Mouse (Mus musculus): ENCODE results near the gene Ankrd65. TPM values are rescaled to one million over a fixed set of nuclear protein-coding genes. Genes with fewer than 3 reads are reported as not detected.

The Ankrd65 gene
- total and polyA plus RNA-seq, 2 experiments from 2014 or later = not detected

- Histone ChIP-seq H3K4me1 (ENCODE audit: insufficient read depth, low read length) (peaks cover 5% of the 10 kb centered on the region), H3K4me2 (ENCODE audit: low read depth, low read length) (peak overlapping the region; percentile 57), H3K36me3 (ENCODE audit: insufficient read depth, low read length) (no peaks in the 10 kb centered on the region), H3K27ac (no peak overlapping the region), H3K9me3 (ENCODE audit: low read length) (no peaks in the 10 kb centered on the region), H3K9ac (replicated peaks; ENCODE audit: low read length) (no peak overlapping the region), H3K4me3 (ENCODE audit: low read length) (peak overlapping the region; percentile 30; the same call in 1 of the 2 replicates), H3K27me3 (ENCODE audit: insufficient read depth, low read length) (peaks cover 4% of the 10 kb centered on the region; the same call in 1 of the 2 replicates)
- ATAC-seq = peak; percentile 4; the same call in 1 of the 2 replicates
- DNase-seq (ENCODE audit: low spot score) = no peak
- 41% methylated on average over 38 of the region's 38 CpGs for WGBS
- no peak for TF ChIP-seq CTCF (IDR thresholded peaks at IDR 0.05; ENCODE audit: low read depth)
These were observed 51.5 kb downstream of the Ankrd65 start for GRCm38 (mm10) chr4:155841651-155842270.

GRCm38 (mm10) chr4:155843231-155843630, 53.0 kb downstream of the Ankrd65 start:
- no peak overlapping the region for H3K27ac ChIP-seq
- peaks cover 10% of the 10 kb centered on the region for H3K4me1 ChIP-seq (ENCODE audit: insufficient read depth, low read length)
- no peak overlapping the region for H3K4me2 ChIP-seq (ENCODE audit: low read depth, low read length)
- H3K4me3 ChIP-seq (ENCODE audit: low read length) = no peak overlapping the region
- no peaks in the 10 kb centered on the region for H3K9me3 ChIP-seq (ENCODE audit: low read length)
- H3K36me3 ChIP-seq (ENCODE audit: insufficient read depth, low read length) = no peaks in the 10 kb centered on the region
- no peak for TF ChIP-seq CTCF (IDR thresholded peaks at IDR 0.05; ENCODE audit: low read depth)
- WGBS = 86% methylated on average over 5 of the region's 5 CpGs
- DNase-seq (ENCODE audit: low spot score) = no peak
- no peak for ATAC-seq
- no peak overlapping the region for H3K9ac ChIP-seq (replicated peaks; ENCODE audit: low read length)
- H3K27me3 ChIP-seq (ENCODE audit: insufficient read depth, low read length) = peaks cover 4% of the 10 kb centered on the region; the same call in 1 of the 2 replicates

- H3K9me3 ChIP-seq (ENCODE audit: low read length) = no peaks in the 10 kb centered on the region
- peak within 1 kb of the TSS; percentile 68 for H3K4me2 ChIP-seq (ENCODE audit: low read depth, low read length)
- peak within 1 kb of the TSS; percentile 83 for H3K27ac ChIP-seq
- TF ChIP-seq CTCF (IDR thresholded peaks at IDR 0.05; ENCODE audit: low read depth) = no peak
- peak within 1 kb of the TSS; percentile 90 for H3K4me3 ChIP-seq (ENCODE audit: low read length)
- no peaks in the 10 kb centered on the region for H3K36me3 ChIP-seq (ENCODE audit: insufficient read depth, low read length)
- peak; percentile 90 for ATAC-seq
- WGBS = 3% methylated on average over 55 of the region's 65 CpGs
- H3K27me3 ChIP-seq (ENCODE audit: insufficient read depth, low read length) = no peaks in the 10 kb centered on the region
- H3K4me1 ChIP-seq (ENCODE audit: insufficient read depth, low read length) = peaks cover 35% of the 10 kb centered on the region
- DNase-seq (ENCODE audit: low spot score) = peak; percentile 94
- H3K9ac ChIP-seq (replicated peaks; ENCODE audit: low read length) = peak within 1 kb of the TSS; percentile 87
These were observed 56.8 kb downstream of the Ankrd65 start, which contains the start of gene Dvl1 for GRCm38 (mm10) chr4:155846871-155847578. Gene Dvl1 (plus strand): TSS chr4:155847402.

GRCm38 (mm10) chr4:155847591-155848352, 57.5 kb downstream of the Ankrd65 start:
- DNase-seq (ENCODE audit: low spot score) (peak; percentile 59), ATAC-seq (peak; percentile 50)
- Histone ChIP-seq H3K9ac (replicated peaks; ENCODE audit: low read length) (peak overlapping the region; percentile 87), H3K27me3 (ENCODE audit: insufficient read depth, low read length) (no peaks in the 10 kb centered on the region), H3K27ac (peak overlapping the region; percentile 83), H3K36me3 (ENCODE audit: insufficient read depth, low read length) (no peaks in the 10 kb centered on the region), H3K9me3 (ENCODE audit: low read length) (no peaks in the 10 kb centered on the region), H3K4me2 (ENCODE audit: low read depth, low read length) (peak overlapping the region; percentile 68), H3K4me1 (ENCODE audit: insufficient read depth, low read length) (peaks cover 35% of the 10 kb centered on the region), H3K4me3 (ENCODE audit: low read length) (peak overlapping the region; percentile 90)
- 1% methylated on average over 52 of the region's 69 CpGs for WGBS
- 0 out of 2 replicates have a peak, but pooled peaks have one; percentile 16 for TF ChIP-seq CTCF (IDR thresholded peaks at IDR 0.05; ENCODE audit: low read depth)

- Histone ChIP-seq H3K9ac (replicated peaks; ENCODE audit: low read length) (peak overlapping the region; percentile 87), H3K4me1 (ENCODE audit: insufficient read depth, low read length) (peaks cover 35% of the 10 kb centered on the region), H3K27me3 (ENCODE audit: insufficient read depth, low read length) (no peaks in the 10 kb centered on the region), H3K36me3 (ENCODE audit: insufficient read depth, low read length) (no peaks in the 10 kb centered on the region), H3K27ac (no peak overlapping the region), H3K4me3 (ENCODE audit: low read length) (peak overlapping the region; percentile 90), H3K4me2 (ENCODE audit: low read depth, low read length) (peak overlapping the region; percentile 68), H3K9me3 (ENCODE audit: low read length) (no peaks in the 10 kb centered on the region)
- WGBS = 54% methylated on average over 7 of the region's 7 CpGs
- TF ChIP-seq CTCF (IDR thresholded peaks at IDR 0.05; ENCODE audit: low read depth) = no peak
- ATAC-seq (no peak), DNase-seq (ENCODE audit: low spot score) (no peak)
These were observed 58.3 kb downstream of the Ankrd65 start for GRCm38 (mm10) chr4:155848434-155849095.

Small RNA genes within 50 kb of the gene (microRNA-seq; reads per million reads assigned to microRNA genes)
- 0 reads per million in 2 experiments for gene Gm27743

Other genes starting within 250 kb of the Ankrd65 start
- gene Nadk, start 228.1 kb upstream of the Ankrd65 start, total RNA-seq (2014; rRNA removed) = 98.6 and 108 TPM in 2 replicates
- gene Nadk, start 228.1 kb upstream of the Ankrd65 start, polyA plus RNA-seq (2015; fragmentation: Nextera tagmentation; extraction: Ambion mirVana) = 57.5 and 59.6 TPM in 2 replicates
- 72.0 and 77.2 TPM in 2 replicates for gene Slc35e2, start 189.0 kb upstream of the Ankrd65 start, total RNA-seq (2014; rRNA removed)
- 11.1 and 13.2 TPM in 2 replicates for gene Slc35e2, start 189.0 kb upstream of the Ankrd65 start, polyA plus RNA-seq (2015; fragmentation: Nextera tagmentation; extraction: Ambion mirVana)
- 16.5 and 21.4 TPM in 2 replicates for gene Cdk11b, start 165.6 kb upstream of the Ankrd65 start, total RNA-seq (2014; rRNA removed)
- gene Cdk11b, start 165.6 kb upstream of the Ankrd65 start, polyA plus RNA-seq (2015; fragmentation: Nextera tagmentation; extraction: Ambion mirVana) = 65.5 and 74.3 TPM in 2 replicates
- gene Gm10563, start 145.0 kb upstream of the Ankrd65 start, total RNA-seq (2014; rRNA removed) = not detected in 2 replicates
- not detected in 2 replicates for gene Gm10563, start 145.0 kb upstream of the Ankrd65 start, polyA plus RNA-seq (2015; fragmentation: Nextera tagmentation; extraction: Ambion mirVana)
- 6.1 and 13.5 TPM in 2 replicates for gene Mmp23, start 137.1 kb upstream of the Ankrd65 start, total RNA-seq (2014; rRNA removed)
- 4.2 and 5.7 TPM in 2 replicates for gene Mmp23, start 137.1 kb upstream of the Ankrd65 start, polyA plus RNA-seq (2015; fragmentation: Nextera tagmentation; extraction: Ambion mirVana)
- gene Mib2, start 121.2 kb upstream of the Ankrd65 start, total RNA-seq (2014; rRNA removed) = 109 and 127 TPM in 2 replicates
- 40.6 and 44.1 TPM in 2 replicates for gene Mib2, start 121.2 kb upstream of the Ankrd65 start, polyA plus RNA-seq (2015; fragmentation: Nextera tagmentation; extraction: Ambion mirVana)
- 50.5 and 52.0 TPM in 2 replicates for gene Fndc10, start 96.1 kb upstream of the Ankrd65 start, total RNA-seq (2014; rRNA removed)
- gene Fndc10, start 96.1 kb upstream of the Ankrd65 start, polyA plus RNA-seq (2015; fragmentation: Nextera tagmentation; extraction: Ambion mirVana) = 26.0 and 26.5 TPM in 2 replicates
- 110 and 117 TPM in 2 replicates for gene Ssu72, start 85.6 kb upstream of the Ankrd65 start, total RNA-seq (2014; rRNA removed)
- gene Ssu72, start 85.6 kb upstream of the Ankrd65 start, polyA plus RNA-seq (2015; fragmentation: Nextera tagmentation; extraction: Ambion mirVana) = 165 and 169 TPM in 2 replicates
- gene Tmem240, start 55.6 kb upstream of the Ankrd65 start, total RNA-seq (2014; rRNA removed) = 73.3 and 82.2 TPM in 2 replicates
- gene Tmem240, start 55.6 kb upstream of the Ankrd65 start, polyA plus RNA-seq (2015; fragmentation: Nextera tagmentation; extraction: Ambion mirVana) = 31.0 and 33.6 TPM in 2 replicates
- 65.7 and 83.4 TPM in 2 replicates for gene Atad3a, start 29.3 kb upstream of the Ankrd65 start, total RNA-seq (2014; rRNA removed)
- 68.8 and 72.2 TPM in 2 replicates for gene Atad3a, start 29.3 kb upstream of the Ankrd65 start, polyA plus RNA-seq (2015; fragmentation: Nextera tagmentation; extraction: Ambion mirVana)
- 43.3 and 55.5 TPM in 2 replicates for gene Vwa1, start 15.7 kb upstream of the Ankrd65 start, total RNA-seq (2014; rRNA removed)
- 27.8 and 29.4 TPM in 2 replicates for gene Vwa1, start 15.7 kb upstream of the Ankrd65 start, polyA plus RNA-seq (2015; fragmentation: Nextera tagmentation; extraction: Ambion mirVana)
- 0.86 and 2.3 TPM in 2 replicates for gene Tmem88b, start 4.6 kb upstream of the Ankrd65 start, total RNA-seq (2014; rRNA removed)
- 1.0 and 1.2 TPM in 2 replicates for gene Tmem88b, start 4.6 kb upstream of the Ankrd65 start, polyA plus RNA-seq (2015; fragmentation: Nextera tagmentation; extraction: Ambion mirVana)
- gene Mrpl20, start 12.4 kb downstream of the Ankrd65 start, total RNA-seq (2014; rRNA removed) = 75.4 and 87.5 TPM in 2 replicates
- gene Mrpl20, start 12.4 kb downstream of the Ankrd65 start, polyA plus RNA-seq (2015; fragmentation: Nextera tagmentation; extraction: Ambion mirVana) = 303 and 310 TPM in 2 replicates
- 57.6 and 80.2 TPM in 2 replicates for gene Ccnl2, start 22.1 kb downstream of the Ankrd65 start, total RNA-seq (2014; rRNA removed)
- gene Ccnl2, start 22.1 kb downstream of the Ankrd65 start, polyA plus RNA-seq (2015; fragmentation: Nextera tagmentation; extraction: Ambion mirVana) = 82.6 and 90.6 TPM in 2 replicates
- 110 and 143 TPM in 2 replicates for gene Aurkaip1, start 40.8 kb downstream of the Ankrd65 start, total RNA-seq (2014; rRNA removed)
- 162 and 175 TPM in 2 replicates for gene Aurkaip1, start 40.8 kb downstream of the Ankrd65 start, polyA plus RNA-seq (2015; fragmentation: Nextera tagmentation; extraction: Ambion mirVana)
- gene Mxra8, start 49.2 kb downstream of the Ankrd65 start, total RNA-seq (2014; rRNA removed) = 45.8 and 58.9 TPM in 2 replicates
- gene Mxra8, start 49.2 kb downstream of the Ankrd65 start, polyA plus RNA-seq (2015; fragmentation: Nextera tagmentation; extraction: Ambion mirVana) = 39.4 and 41.6 TPM in 2 replicates
- gene Dvl1, start 57.0 kb downstream of the Ankrd65 start, total RNA-seq (2014; rRNA removed) = 141 and 166 TPM in 2 replicates
- 16.0 and 16.4 TPM in 2 replicates for gene Dvl1, start 57.0 kb downstream of the Ankrd65 start, polyA plus RNA-seq (2015; fragmentation: Nextera tagmentation; extraction: Ambion mirVana)
- gene Tas1r3, start 72.9 kb downstream of the Ankrd65 start, total RNA-seq (2014; rRNA removed) = 0.04 and 1.5 TPM in 2 replicates
- 0.13 and 0.23 TPM in 2 replicates for gene Tas1r3, start 72.9 kb downstream of the Ankrd65 start, polyA plus RNA-seq (2015; fragmentation: Nextera tagmentation; extraction: Ambion mirVana)
- gene Cptp, start 79.0 kb downstream of the Ankrd65 start, total RNA-seq (2014; rRNA removed) = 31.3 and 41.8 TPM in 2 replicates
- gene Cptp, start 79.0 kb downstream of the Ankrd65 start, polyA plus RNA-seq (2015; fragmentation: Nextera tagmentation; extraction: Ambion mirVana) = 26.8 and 27.9 TPM in 2 replicates
- 51.3 and 52.1 TPM in 2 replicates for gene Ints11, start 79.1 kb downstream of the Ankrd65 start, total RNA-seq (2014; rRNA removed)
- 49.9 and 52.4 TPM in 2 replicates for gene Ints11, start 79.1 kb downstream of the Ankrd65 start, polyA plus RNA-seq (2015; fragmentation: Nextera tagmentation; extraction: Ambion mirVana)
- 73.6 and 109 TPM in 2 replicates for gene Pusl1, start 101.3 kb downstream of the Ankrd65 start, total RNA-seq (2014; rRNA removed)
- 58.8 and 59.6 TPM in 2 replicates for gene Pusl1, start 101.3 kb downstream of the Ankrd65 start, polyA plus RNA-seq (2015; fragmentation: Nextera tagmentation; extraction: Ambion mirVana)
- 69.5 and 93.5 TPM in 2 replicates for gene Acap3, start 101.4 kb downstream of the Ankrd65 start, total RNA-seq (2014; rRNA removed)
- gene Acap3, start 101.4 kb downstream of the Ankrd65 start, polyA plus RNA-seq (2015; fragmentation: Nextera tagmentation; extraction: Ambion mirVana) = 52.2 and 56.4 TPM in 2 replicates
- gene Ube2j2, start 153.4 kb downstream of the Ankrd65 start, total RNA-seq (2014; rRNA removed) = 47.5 and 50.8 TPM in 2 replicates
- 119 and 126 TPM in 2 replicates for gene Ube2j2, start 153.4 kb downstream of the Ankrd65 start, polyA plus RNA-seq (2015; fragmentation: Nextera tagmentation; extraction: Ambion mirVana)
- 26.6 and 35.2 TPM in 2 replicates for gene C1qtnf12, start 171.9 kb downstream of the Ankrd65 start, total RNA-seq (2014; rRNA removed)
- gene C1qtnf12, start 171.9 kb downstream of the Ankrd65 start, polyA plus RNA-seq (2015; fragmentation: Nextera tagmentation; extraction: Ambion mirVana) = 21.8 and 22.8 TPM in 2 replicates
- 48.8 and 56.8 TPM in 2 replicates for gene B3galt6, start 202.2 kb downstream of the Ankrd65 start, total RNA-seq (2014; rRNA removed)
- 26.1 and 26.2 TPM in 2 replicates for gene B3galt6, start 202.2 kb downstream of the Ankrd65 start, polyA plus RNA-seq (2015; fragmentation: Nextera tagmentation; extraction: Ambion mirVana)
- 100 and 121 TPM in 2 replicates for gene Sdf4, start 202.4 kb downstream of the Ankrd65 start, total RNA-seq (2014; rRNA removed)
- gene Sdf4, start 202.4 kb downstream of the Ankrd65 start, polyA plus RNA-seq (2015; fragmentation: Nextera tagmentation; extraction: Ambion mirVana) = 122 and 127 TPM in 2 replicates
- 2.6 TPM in 1 of 2 replicates, not detected in the other for gene Tnfrsf4, start 223.4 kb downstream of the Ankrd65 start, total RNA-seq (2014; rRNA removed)
- 0.47 and 0.49 TPM in 2 replicates for gene Tnfrsf4, start 223.4 kb downstream of the Ankrd65 start, polyA plus RNA-seq (2015; fragmentation: Nextera tagmentation; extraction: Ambion mirVana)
- 0.16 TPM in 1 of 2 replicates, not detected in the other for gene Tnfrsf18, start 235.7 kb downstream of the Ankrd65 start, total RNA-seq (2014; rRNA removed)
- gene Tnfrsf18, start 235.7 kb downstream of the Ankrd65 start, polyA plus RNA-seq (2015; fragmentation: Nextera tagmentation; extraction: Ambion mirVana) = 1.4 and 1.6 TPM in 2 replicates

All from hindbrain, postnatal 0 days (tissue).